Mouse (Mus musculus) neural tube, embryonic 14.5 days (tissue): Measurements from ENCODE around the gene Agrp. TPM values are rescaled to one million over a fixed set of nuclear protein-coding genes. Genes with fewer than 3 reads are reported as not detected.

Source experiments
- ATAC-seq: fragments of 200-750 bp; cut with Nextera tagmentation; 2 replicates; pipeline ENCODE4 v1.8.0; 2017; ENCODE audit warnings: low read depth, mild to moderate bottlenecking, moderate TSS enrichment, moderate library complexity
- H3K27ac ChIP-seq: fragments of 300-500 bp; sonication (generic); 2 replicates; pipeline ENCODE4 v1.5.1; 2014; ENCODE audit warnings: low read depth, mild to moderate bottlenecking, control low read depth, low read length, moderate library complexity, mixed read lengths
- H3K27me3 ChIP-seq: fragments of 300-500 bp; sonication (generic); 2 replicates; pipeline ENCODE4 v1.6.1; 2014; ENCODE audit warnings: low read length; ENCODE audit not compliant: control insufficient read depth, insufficient read depth
- H3K36me3 ChIP-seq: fragments of 300-500 bp; sonication (generic); 2 replicates; pipeline ENCODE4 v1.6.1; 2014; ENCODE audit warnings: low read length, mixed read lengths; ENCODE audit not compliant: control insufficient read depth, insufficient read depth
- H3K4me1 ChIP-seq: fragments of 300-500 bp; sonication (generic); 2 replicates; pipeline ENCODE4 v1.6.1; 2014; ENCODE audit warnings: low read length; ENCODE audit not compliant: control insufficient read depth, insufficient read depth
- H3K4me2 ChIP-seq: fragments of 300-500 bp; sonication (generic); 2 replicates; pipeline ENCODE4 v1.6.1; 2014; ENCODE audit warnings: mild to moderate bottlenecking, low read depth, low read length, control low read depth
- H3K4me3 ChIP-seq: fragments of 300-500 bp; sonication (generic); 2 replicates; pipeline ENCODE4 v1.5.1; 2014; ENCODE audit warnings: low read depth, low read length, control low read depth, mixed read lengths
- H3K9ac ChIP-seq: fragments of 300-500 bp; sonication (generic); replicated peaks from 2 replicates; pipeline ENCODE4 v1.6.1; 2014; ENCODE audit warnings: low read depth, mild to moderate bottlenecking, control low read depth, low read length, mixed read lengths
- H3K9me3 ChIP-seq: fragments of 300-500 bp; sonication (generic); 2 replicates; pipeline ENCODE4 v1.6.1; 2016; ENCODE audit warnings: low read length; ENCODE audit not compliant: control insufficient read depth
- WGBS: fragments of 180-500 bp; shearing (Covaris S2); extraction: QIAGEN DNeasy Blood & Tissue Kit; methylation state at CpG from one replicate; pipeline ENCODE4 v1.1.7; 2014; 5-methylcytosine and 5-hydroxymethylcytosine counted together
- polyA plus RNA-seq: library from polyadenylated mRNA; unstranded; fragments of >200 nt; fragmentation: Nextera tagmentation; extraction: Ambion mirVana; gene quantifications from 2 replicates; pipeline ENCODE4 v1.2.1, GENCODE M21; 2014

Agrp gene
- polyA plus RNA-seq, 1 experiment from 2014 or later: 1.3 TPM

GRCm38 (mm10) chr8:105618892-105619591 lies 18.2 kb downstream of the Agrp start:
- ATAC-seq: no peak
- WGBS: 90% methylated on average over 19 of the region's 19 CpGs
- Histone ChIP-seq H3K36me3 (peaks cover 50% of the 10 kb centered on the region), H3K27ac (no peak overlapping the region), H3K9ac (no peak overlapping the region), H3K4me3 (no peak overlapping the region), H3K4me2 (no peak overlapping the region), H3K9me3 (no peaks in the 10 kb centered on the region), H3K4me1 (peaks cover 13% of the 10 kb centered on the region), H3K27me3 (no peaks in the 10 kb centered on the region)

GRCm38 (mm10) chr8:105618279-105618634 lies 18.9 kb downstream of the Agrp start:
- no peak overlapping the region for H3K27ac ChIP-seq
- peaks cover 50% of the 10 kb centered on the region for H3K36me3 ChIP-seq
- H3K4me3 ChIP-seq: no peak overlapping the region
- H3K27me3 ChIP-seq: no peaks in the 10 kb centered on the region
- no peak overlapping the region for H3K9ac ChIP-seq
- H3K4me1 ChIP-seq: peaks cover 18% of the 10 kb centered on the region
- no peaks in the 10 kb centered on the region for H3K9me3 ChIP-seq
- 96% methylated on average over 5 of the region's 5 CpGs for WGBS
- ATAC-seq: no peak
- no peak overlapping the region for H3K4me2 ChIP-seq

GRCm38 (mm10) chr8:105617451-105618278 lies 19.5 kb downstream of the Agrp start:
- Histone ChIP-seq H3K4me2 (no peak overlapping the region), H3K27me3 (peaks cover 5% of the 10 kb centered on the region), H3K9me3 (no peaks in the 10 kb centered on the region), H3K4me3 (no peak overlapping the region), H3K36me3 (peaks cover 50% of the 10 kb centered on the region), H3K27ac (no peak overlapping the region), H3K9ac (no peak overlapping the region), H3K4me1 (peaks cover 16% of the 10 kb centered on the region)
- no peak for ATAC-seq
- WGBS: 89% methylated on average over 21 of the region's 21 CpGs

GRCm38 (mm10) chr8:105615942-105616341 lies 21.3 kb downstream of the Agrp start:
- 89% methylated on average over 9 of the region's 9 CpGs for WGBS
- Histone ChIP-seq H3K9me3 (no peaks in the 10 kb centered on the region), H3K4me3 (no peak overlapping the region), H3K27me3 (peaks cover 7% of the 10 kb centered on the region), H3K27ac (no peak overlapping the region), H3K4me2 (no peak overlapping the region), H3K9ac (no peak overlapping the region), H3K36me3 (peaks cover 43% of the 10 kb centered on the region), H3K4me1 (peaks cover 11% of the 10 kb centered on the region)
- ATAC-seq: no peak

GRCm38 (mm10) chr8:105613830-105614511 lies 23.2 kb downstream of the Agrp start:
- H3K4me3 ChIP-seq: peak overlapping the region; percentile 39
- H3K36me3 ChIP-seq: peaks cover 26% of the 10 kb centered on the region
- H3K4me2 ChIP-seq: peak overlapping the region; percentile 79
- peak; percentile 50; the same call in 1 of the 2 replicates for ATAC-seq
- peaks cover 11% of the 10 kb centered on the region for H3K4me1 ChIP-seq
- no peaks in the 10 kb centered on the region for H3K9me3 ChIP-seq
- H3K27me3 ChIP-seq: peaks cover 7% of the 10 kb centered on the region
- WGBS: under 1% methylated on average over 49 of the region's 50 CpGs
- H3K27ac ChIP-seq: no peak overlapping the region
- peak overlapping the region; percentile 53 for H3K9ac ChIP-seq

GRCm38 (mm10) chr8:105613037-105613436 lies 24.2 kb downstream of the Agrp start:
- Histone ChIP-seq H3K27ac (no peak overlapping the region), H3K27me3 (peaks cover 7% of the 10 kb centered on the region), H3K4me3 (no peak overlapping the region), H3K4me1 (peaks cover 11% of the 10 kb centered on the region), H3K9me3 (no peaks in the 10 kb centered on the region), H3K9ac (no peak overlapping the region), H3K36me3 (peaks cover 19% of the 10 kb centered on the region), H3K4me2 (0 out of 2 replicates have a peak overlapping the region, but pooled peaks have one; percentile 18)
- no peak for ATAC-seq
- WGBS: 7% methylated on average over 20 of the region's 20 CpGs

- Histone ChIP-seq H3K27me3 (peaks cover 7% of the 10 kb centered on the region), H3K4me3 (no peak overlapping the region), H3K9me3 (no peaks in the 10 kb centered on the region), H3K9ac (no peak overlapping the region), H3K27ac (no peak overlapping the region), H3K36me3 (peaks cover 7% of the 10 kb centered on the region), H3K4me1 (peaks cover 17% of the 10 kb centered on the region), H3K4me2 (no peak overlapping the region)
- ATAC-seq: no peak
- 88% methylated on average over 9 of the region's 9 CpGs for WGBS
These were observed 25.4 kb downstream of the Agrp start for GRCm38 (mm10) chr8:105611836-105612235.

GRCm38 (mm10) chr8:105609771-105610170 lies 27.4 kb downstream of the Agrp start:
- Histone ChIP-seq H3K9ac (no peak overlapping the region), H3K27me3 (peaks cover 7% of the 10 kb centered on the region), H3K36me3 (no peaks in the 10 kb centered on the region), H3K9me3 (no peaks in the 10 kb centered on the region), H3K4me3 (no peak overlapping the region), H3K4me2 (no peak overlapping the region), H3K27ac (no peak overlapping the region), H3K4me1 (peaks cover 21% of the 10 kb centered on the region)
- 76% methylated on average over 4 of the region's 4 CpGs for WGBS
- no peak for ATAC-seq

GRCm38 (mm10) chr8:105609355-105609754 lies 27.8 kb downstream of the Agrp start:
- Histone ChIP-seq H3K27ac (no peak overlapping the region), H3K36me3 (no peaks in the 10 kb centered on the region), H3K4me2 (no peak overlapping the region), H3K4me1 (peaks cover 25% of the 10 kb centered on the region), H3K9ac (no peak overlapping the region), H3K27me3 (peaks cover 7% of the 10 kb centered on the region), H3K4me3 (no peak overlapping the region), H3K9me3 (no peaks in the 10 kb centered on the region)
- no peak for ATAC-seq
- WGBS: 82% methylated on average over 2 of the region's 2 CpGs
